Mouse (Mus musculus): ENCODE measurements around the gene Myo1c. TPM values are rescaled to one million over a fixed set of nuclear protein-coding genes. Genes with fewer than 3 reads are reported as not detected.
A peak's percentile ranks its signal among the peaks of the same experiment; 100 is the strongest.

Gene Myo1c
- polyA plus RNA-seq, 1 experiment from 2014 or later = 9.8 TPM

GRCm38 (mm10) chr11:75630098-75630497 lies 20.2 kb upstream of the Myo1c start:
- H3K9ac ChIP-seq = peak overlapping the region; percentile 54
- 17% methylated on average over 5 of the region's 5 CpGs for WGBS
- H3K27me3 ChIP-seq (replicated peaks) = no peaks in the 10 kb centered on the region
- peak overlapping the region; percentile 72 for H3K4me3 ChIP-seq
- no peaks in the 10 kb centered on the region for H3K9me3 ChIP-seq
- peak overlapping the region; percentile 72 for H3K4me2 ChIP-seq
- H3K4me1 ChIP-seq = peaks cover 22% of the 10 kb centered on the region
- ATAC-seq (replicated peaks) = no peak
- peak overlapping the region; percentile 75 for H3K27ac ChIP-seq
- peaks cover 32% of the 10 kb centered on the region for H3K36me3 ChIP-seq (replicated peaks)

DNA sequence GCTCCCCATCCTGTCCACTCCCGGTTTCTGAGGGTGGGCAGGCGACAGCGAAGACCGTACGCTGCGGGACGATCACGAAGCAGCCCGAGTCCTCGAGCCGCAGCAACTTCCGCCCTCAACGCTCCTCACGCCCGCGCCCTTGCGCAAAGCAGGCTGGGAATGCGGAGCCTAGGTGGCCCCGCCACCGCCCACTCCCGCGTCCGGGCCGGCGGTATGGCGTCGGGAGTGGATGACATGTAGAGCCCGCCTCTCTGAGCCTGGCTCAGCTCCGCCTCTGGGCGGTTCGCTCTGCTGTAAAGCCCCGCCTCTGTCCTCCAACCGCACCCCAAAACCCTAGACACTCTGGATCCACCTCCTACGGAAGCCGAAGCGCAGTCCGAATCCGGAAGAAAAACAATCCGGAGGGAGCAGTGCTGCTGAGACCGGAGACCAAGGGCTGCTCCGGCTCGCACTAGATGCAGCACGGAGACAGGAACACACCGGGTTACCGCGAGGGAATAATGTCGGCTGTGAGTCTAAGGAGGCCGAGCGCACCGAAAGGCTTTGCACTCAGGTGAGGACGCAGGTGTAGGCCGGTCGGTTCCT lies 19.6 kb upstream of the Myo1c start, which contains the start of gene Inpp5k:
Inpp5k (plus strand) TSS at position 344 of the 585 bp plus-strand sequence.
- peak; percentile 99 for ATAC-seq (replicated peaks)
- Histone ChIP-seq H3K36me3 (replicated peaks) (peaks cover 29% of the 10 kb centered on the region), H3K9me3 (no peaks in the 10 kb centered on the region), H3K4me1 (peaks cover 22% of the 10 kb centered on the region), H3K27ac (peak within 1 kb of the TSS; percentile 75), H3K27me3 (replicated peaks) (no peaks in the 10 kb centered on the region), H3K4me2 (peak within 1 kb of the TSS; percentile 72), H3K4me3 (peak within 1 kb of the TSS; percentile 72), H3K9ac (peak within 1 kb of the TSS; percentile 67)
- WGBS = under 1% methylated on average over 53 of the region's 53 CpGs

DNA sequence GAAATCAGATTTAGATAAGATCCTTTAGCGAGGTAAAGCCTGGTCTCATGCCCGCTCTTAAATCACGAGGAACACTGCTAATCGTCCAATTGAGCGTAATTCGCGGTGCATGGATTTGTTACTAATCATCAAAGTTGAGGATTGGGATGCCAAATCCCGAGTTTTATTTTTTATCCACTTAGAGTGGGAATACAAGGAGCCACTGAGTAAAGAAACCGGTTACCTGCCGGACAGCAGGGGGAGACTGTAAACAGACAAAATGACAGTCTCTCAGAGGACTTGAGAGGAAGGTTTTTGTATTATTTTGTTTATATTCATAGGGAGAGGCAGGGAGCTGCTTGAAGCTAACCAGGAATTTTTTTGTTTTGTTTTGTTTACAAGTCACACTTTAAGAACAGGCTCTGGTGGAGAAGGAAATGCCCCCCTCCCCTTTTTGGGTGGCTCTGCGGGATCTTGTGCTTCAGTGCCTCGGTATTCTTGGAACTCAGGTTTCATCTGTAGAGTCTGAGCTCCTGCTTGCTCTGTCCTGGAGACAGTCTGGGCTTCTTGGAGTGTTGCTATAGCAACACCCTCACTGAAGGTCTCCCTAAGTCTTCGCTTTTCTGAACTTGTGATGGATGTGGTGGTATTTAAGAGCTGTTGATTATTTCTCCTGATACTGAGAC lies 18.6 kb upstream of the Myo1c start:
- ATAC-seq (replicated peaks) = no peak
- 6% methylated on average over 13 of the region's 13 CpGs for WGBS
- Histone ChIP-seq H3K27me3 (replicated peaks) (no peaks in the 10 kb centered on the region), H3K4me1 (peaks cover 22% of the 10 kb centered on the region), H3K9me3 (no peaks in the 10 kb centered on the region), H3K36me3 (replicated peaks) (peaks cover 23% of the 10 kb centered on the region), H3K9ac (peak overlapping the region; percentile 67), H3K4me2 (peak overlapping the region; percentile 72), H3K4me3 (peak overlapping the region; percentile 72), H3K27ac (no peak overlapping the region)

DNA sequence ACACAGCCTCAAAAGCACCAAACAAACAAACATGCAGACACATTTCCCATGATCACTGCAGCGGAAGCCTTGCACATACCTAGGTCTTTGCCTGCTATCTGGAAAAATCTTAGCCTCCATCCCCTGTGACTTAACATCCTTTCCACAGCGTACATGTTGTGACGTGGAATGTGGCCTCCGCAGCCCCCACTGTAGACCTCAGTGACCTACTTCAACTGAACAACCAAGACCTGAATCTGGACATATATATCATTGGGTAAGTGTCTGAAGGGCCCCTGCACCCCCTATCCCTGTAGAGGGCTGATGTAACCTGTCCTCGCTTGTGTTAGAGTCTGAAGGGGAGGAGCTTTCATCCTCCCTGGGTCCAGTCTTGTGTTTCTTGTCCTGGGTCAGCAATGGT lies 17.4 kb upstream of the Myo1c start:
- no peak overlapping the region for H3K9ac ChIP-seq

GRCm38 (mm10) chr11:75634801-75635200 lies 15.5 kb upstream of the Myo1c start:
- WGBS = 80% methylated on average over 3 of the region's 3 CpGs
- no peak for ATAC-seq (replicated peaks)
- Histone ChIP-seq H3K9me3 (no peaks in the 10 kb centered on the region), H3K4me3 (no peak overlapping the region), H3K27ac (no peak overlapping the region), H3K9ac (no peak overlapping the region), H3K4me2 (no peak overlapping the region), H3K36me3 (replicated peaks) (peaks cover 17% of the 10 kb centered on the region; the same call in 1 of the 2 replicates), H3K4me1 (peaks cover 21% of the 10 kb centered on the region), H3K27me3 (replicated peaks) (no peaks in the 10 kb centered on the region)

More for the DNA sequence above, 17.4 kb upstream of the Myo1c start:
- ATAC-seq (replicated peaks) = no peak
- Histone ChIP-seq H3K4me3 (no peak overlapping the region), H3K27me3 (replicated peaks) (no peaks in the 10 kb centered on the region), H3K4me1 (peaks cover 22% of the 10 kb centered on the region), H3K9me3 (no peaks in the 10 kb centered on the region), H3K27ac (no peak overlapping the region), H3K4me2 (no peak overlapping the region), H3K36me3 (replicated peaks) (peaks cover 19% of the 10 kb centered on the region; the same call in 1 of the 2 replicates)
- WGBS = 90% methylated on average over 5 of the region's 5 CpGs

GRCm38 (mm10) chr11:75635315-75635714 lies 15.0 kb upstream of the Myo1c start:
- ATAC-seq (replicated peaks) = no peak
- no peak overlapping the region for H3K9ac ChIP-seq
- 85% methylated on average over 11 of the region's 11 CpGs for WGBS
- H3K9me3 ChIP-seq = no peaks in the 10 kb centered on the region
- H3K36me3 ChIP-seq (replicated peaks) = peaks cover 17% of the 10 kb centered on the region; the same call in 1 of the 2 replicates
- H3K4me2 ChIP-seq = no peak overlapping the region
- no peak overlapping the region for H3K4me3 ChIP-seq
- peaks cover 16% of the 10 kb centered on the region for H3K4me1 ChIP-seq
- no peak overlapping the region for H3K27ac ChIP-seq
- no peaks in the 10 kb centered on the region for H3K27me3 ChIP-seq (replicated peaks)

DNA sequence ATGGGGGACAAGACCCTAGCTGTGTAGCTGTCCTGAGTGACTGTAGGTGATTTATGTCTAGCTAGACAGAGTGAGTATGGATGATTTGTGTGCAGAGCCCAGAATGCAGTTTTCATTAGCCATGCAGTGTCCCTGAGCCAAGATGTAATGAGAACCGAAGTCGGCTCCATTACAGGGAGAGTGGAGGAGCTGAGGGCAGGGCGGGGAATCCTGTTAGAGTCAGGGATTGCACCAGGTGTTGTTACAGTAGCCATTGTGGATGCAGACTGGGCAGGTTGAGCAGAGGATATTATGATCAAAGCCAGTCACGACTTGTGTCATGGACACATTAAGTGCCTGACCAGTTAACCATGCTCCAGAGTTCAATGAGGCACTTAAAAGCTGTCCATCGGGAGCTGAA lies 7.0 kb upstream of the Myo1c start:
- Histone ChIP-seq H3K4me2 (no peak overlapping the region), H3K9ac (no peak overlapping the region), H3K4me1 (no peaks in the 10 kb centered on the region), H3K27ac (no peak overlapping the region), H3K36me3 (replicated peaks) (no peaks in the 10 kb centered on the region), H3K9me3 (no peaks in the 10 kb centered on the region), H3K4me3 (no peak overlapping the region), H3K27me3 (replicated peaks) (no peaks in the 10 kb centered on the region)
- 82% methylated on average over 5 of the region's 5 CpGs for WGBS
- no peak for ATAC-seq (replicated peaks)

DNA sequence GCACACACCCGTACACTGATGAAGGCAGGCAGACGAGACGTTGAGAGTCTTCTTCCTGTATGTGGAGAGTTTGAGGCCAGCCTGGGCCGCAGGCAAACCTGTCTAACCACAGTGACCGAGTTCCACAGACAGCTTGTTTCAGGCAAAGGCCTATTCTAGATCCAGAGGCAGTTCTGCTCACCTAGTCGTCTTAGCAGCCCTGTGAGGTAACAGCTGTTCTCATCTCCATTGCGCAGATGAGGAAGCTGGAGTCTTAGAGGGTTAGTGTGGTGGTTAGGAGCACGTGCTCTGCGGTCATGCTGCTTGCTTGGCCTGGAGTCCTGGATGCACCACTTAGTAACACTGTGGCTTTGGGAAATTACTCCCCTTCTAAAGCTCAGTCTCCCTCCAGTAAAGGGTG lies 5.6 kb upstream of the Myo1c start:
- Histone ChIP-seq H3K27ac (no peak overlapping the region), H3K36me3 (replicated peaks) (no peaks in the 10 kb centered on the region), H3K4me3 (no peak overlapping the region), H3K9me3 (no peaks in the 10 kb centered on the region), H3K4me2 (no peak overlapping the region), H3K9ac (no peak overlapping the region), H3K27me3 (replicated peaks) (no peaks in the 10 kb centered on the region), H3K4me1 (no peaks in the 10 kb centered on the region)
- ATAC-seq (replicated peaks) = no peak
- WGBS = 85% methylated on average over 9 of the region's 9 CpGs

- Histone ChIP-seq H3K4me2 (no peak overlapping the region), H3K9ac (no peak overlapping the region), H3K27me3 (replicated peaks) (peaks cover 6% of the 10 kb centered on the region), H3K9me3 (no peaks in the 10 kb centered on the region), H3K4me3 (no peak overlapping the region), H3K4me1 (peaks cover 18% of the 10 kb centered on the region), H3K27ac (no peak overlapping the region), H3K36me3 (replicated peaks) (no peaks in the 10 kb centered on the region)
- ATAC-seq (replicated peaks) = peak; percentile 34
- WGBS = 62% methylated on average over 6 of the region's 6 CpGs
Measured at GRCm38 (mm10) chr11:75647681-75648211, 2.6 kb upstream of the Myo1c start.

GRCm38 (mm10) chr11:75649155-75649561 lies 1.1 kb upstream of the Myo1c start:
- no peak for ATAC-seq (replicated peaks)
- 84% methylated on average over 4 of the region's 4 CpGs for WGBS
- no peak overlapping the region for H3K27ac ChIP-seq
- peaks cover 24% of the 10 kb centered on the region for H3K4me1 ChIP-seq
- H3K9me3 ChIP-seq = no peaks in the 10 kb centered on the region
- H3K4me3 ChIP-seq = no peak overlapping the region
- no peak overlapping the region for H3K9ac ChIP-seq
- no peaks in the 10 kb centered on the region for H3K36me3 ChIP-seq (replicated peaks)
- peaks cover 18% of the 10 kb centered on the region for H3K27me3 ChIP-seq (replicated peaks)
- no peak overlapping the region for H3K4me2 ChIP-seq

- Histone ChIP-seq H3K4me3 (peak overlapping the region; percentile 48), H3K9ac (peak overlapping the region; percentile 59; the same call in 1 of the 2 replicates), H3K4me1 (peaks cover 35% of the 10 kb centered on the region), H3K36me3 (replicated peaks) (no peaks in the 10 kb centered on the region), H3K27ac (peak overlapping the region; percentile 57; the same call in 1 of the 2 replicates), H3K4me2 (peak overlapping the region; percentile 93), H3K9me3 (no peaks in the 10 kb centered on the region), H3K27me3 (replicated peaks) (peaks cover 32% of the 10 kb centered on the region)
- ATAC-seq (replicated peaks) = no peak
- 47% methylated on average over 13 of the region's 13 CpGs for WGBS
Measured at GRCm38 (mm10) chr11:75650958-75651425, 688 bp downstream of the Myo1c start.

DNA sequence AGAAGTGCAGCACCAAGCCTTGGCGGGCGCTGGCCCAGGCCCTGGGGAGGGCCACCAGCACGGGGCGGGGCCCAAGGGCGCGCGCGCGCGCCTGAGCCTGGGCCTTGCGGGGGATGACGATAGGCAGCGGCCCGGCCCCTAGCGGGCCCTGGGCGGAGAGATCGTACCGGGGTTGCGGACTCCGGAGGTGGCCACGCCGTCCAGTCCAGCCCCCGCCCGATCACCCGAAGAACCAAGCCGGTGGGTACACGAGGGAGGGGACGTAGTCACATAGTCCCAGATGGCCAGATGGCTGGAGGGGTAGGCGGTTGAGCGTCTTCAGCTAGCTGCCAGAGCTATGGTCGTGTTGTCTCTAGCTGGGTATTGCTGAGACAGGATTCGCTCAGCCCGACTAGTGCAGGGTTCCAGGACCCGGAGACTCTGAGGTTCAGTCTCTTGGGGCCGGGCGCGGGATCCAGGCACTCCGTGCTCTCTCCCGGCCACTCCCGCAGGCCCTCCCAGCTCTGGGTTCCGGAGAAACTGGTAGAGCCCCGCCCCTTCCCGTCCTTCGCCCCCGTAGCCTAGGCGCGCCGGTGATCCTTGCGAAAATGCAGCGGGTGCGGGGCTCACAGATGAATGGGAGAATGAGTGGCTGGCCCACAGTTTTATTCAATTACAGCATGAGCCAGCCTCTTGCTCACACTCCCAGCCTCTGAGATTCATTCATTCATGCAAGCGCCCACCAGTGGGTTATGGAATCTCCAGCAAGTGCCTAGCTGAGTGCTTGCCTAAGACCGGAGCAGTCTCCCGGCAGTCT lies 1.3 kb downstream of the Myo1c start:
- H3K9ac ChIP-seq = peak overlapping the region; percentile 59
- H3K27ac ChIP-seq = peak overlapping the region; percentile 57
- H3K36me3 ChIP-seq (replicated peaks) = no peaks in the 10 kb centered on the region
- H3K4me3 ChIP-seq = peak overlapping the region; percentile 48
- H3K27me3 ChIP-seq (replicated peaks) = peaks cover 32% of the 10 kb centered on the region
- no peaks in the 10 kb centered on the region for H3K9me3 ChIP-seq
- ATAC-seq (replicated peaks) = peak; percentile 57
- WGBS = under 1% methylated on average over 54 of the region's 54 CpGs
- H3K4me1 ChIP-seq = peaks cover 42% of the 10 kb centered on the region
- H3K4me2 ChIP-seq = peak overlapping the region; percentile 93
